Mouse (Mus musculus) A20 (cell line): ENCODE results near the gene Grin1.
A peak's percentile ranks its signal among the peaks of the same experiment; 100 is the strongest.

Experiments used
- DNase-seq: peaks from one replicate; pipeline ENCODE4 v3.0.0-alpha.2; 2011; ENCODE audit warnings: low read depth, low spot score

Gene Grin1

DNA sequence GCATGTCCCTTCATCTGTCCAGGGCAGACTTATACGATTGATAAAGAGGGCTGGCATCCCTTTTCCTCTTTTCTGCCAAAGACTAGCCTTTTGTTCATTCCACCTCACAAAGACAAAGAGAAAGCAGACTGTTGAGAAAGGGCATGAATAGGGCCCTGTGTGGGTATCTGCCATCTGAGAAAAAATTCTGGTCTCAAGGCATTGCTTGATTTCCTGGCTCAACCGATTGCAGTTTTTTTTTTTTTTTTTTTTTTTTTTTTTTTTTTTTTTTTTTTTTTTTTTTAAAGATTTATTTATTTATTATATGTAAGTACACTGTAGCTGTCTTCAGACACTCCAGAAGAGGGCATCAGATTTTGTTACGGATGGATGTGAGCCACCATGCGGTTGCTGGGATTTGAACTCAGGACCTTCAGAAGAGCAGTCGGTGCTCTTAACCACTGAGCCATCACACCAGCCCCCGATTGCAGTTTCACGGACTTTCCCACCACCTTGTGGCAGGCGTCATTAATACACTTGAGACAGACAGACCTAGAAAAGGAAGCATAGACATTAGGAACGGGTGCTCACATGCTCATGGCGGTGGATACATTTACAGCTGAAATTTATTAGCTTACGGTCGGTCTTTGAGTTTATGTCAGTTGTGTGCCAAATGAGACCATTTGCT, 62.4 kb downstream of the Grin1 start:
- peak; percentile 87 for DNase-seq

- DNase-seq = peak; percentile 94
Observed at GRCm38 (mm10) chr2:25255284-25255779, 63.7 kb downstream of the Grin1 start, which contains the start of gene Tmem203. Gene Tmem203 (plus strand): TSS chr2:25255439.

DNA sequence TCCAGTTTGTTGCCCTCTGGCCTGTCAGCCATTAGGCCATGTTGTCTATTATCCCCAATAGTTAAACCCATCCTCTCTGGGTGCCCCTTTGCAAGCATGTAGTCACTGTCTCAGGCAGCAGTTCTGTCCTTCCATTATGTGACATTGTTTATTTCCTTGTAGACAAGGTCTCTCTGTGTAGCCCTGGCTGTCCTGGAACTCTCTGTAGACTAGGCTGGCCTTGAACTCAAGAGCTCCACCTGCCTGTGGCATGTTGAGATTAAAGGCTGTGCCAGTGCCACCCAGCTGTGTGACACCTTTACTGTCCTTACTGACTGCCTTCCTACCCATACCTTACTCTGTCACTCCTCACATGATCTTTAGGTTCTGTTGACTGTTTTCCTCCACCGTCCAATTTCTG, 66.7 kb downstream of the Grin1 start:
- peak; percentile 58 for DNase-seq

GRCm38 (mm10) chr2:25246183-25247072, 72.6 kb downstream of the Grin1 start, which contains the start of gene AL732309.1:
Gene AL732309.1 (minus strand): TSS chr2:25246863.
- no peak for DNase-seq

DNA sequence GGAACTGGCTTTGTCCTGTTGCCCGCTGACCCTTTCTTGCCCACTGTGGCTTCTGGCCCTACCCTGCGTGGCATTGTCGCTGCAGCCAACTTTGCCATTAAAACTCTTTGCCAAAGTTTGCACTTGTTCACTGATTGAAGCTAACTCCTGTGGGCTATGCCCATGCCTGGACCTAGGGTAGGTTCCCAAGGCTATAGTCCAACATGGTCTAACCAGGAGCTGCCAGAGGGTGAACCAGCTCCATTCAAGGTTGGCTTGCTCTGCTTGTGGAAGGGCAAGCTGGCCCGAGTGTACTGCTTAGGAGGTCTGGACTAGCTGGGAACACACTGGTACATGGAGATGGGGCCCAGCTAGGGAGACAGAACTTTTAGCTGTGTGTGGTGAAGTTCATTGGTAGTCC, 74.8 kb downstream of the Grin1 start:
- no peak for DNase-seq

- DNase-seq = no peak
Observed at GRCm38 (mm10) chr2:25243342-25243741, 75.6 kb downstream of the Grin1 start.

- DNase-seq = peak; percentile 8
Observed at GRCm38 (mm10) chr2:25242101-25242506, 76.9 kb downstream of the Grin1 start, which contains the start of the genes Rnf208 and Cysrt1. Gene Rnf208 (plus strand): TSS chr2:25242255. Gene Cysrt1 (minus strand): TSS chr2:25242452.

- no peak for DNase-seq
Observed at GRCm38 (mm10) chr2:25241438-25241775, 77.6 kb downstream of the Grin1 start.
